Mouse (Mus musculus) kidney, adult 2 months (tissue): ENCODE results near the gene Gm45713. TPM values are rescaled to one million over a fixed set of nuclear protein-coding genes. Genes with fewer than 3 reads are reported as not detected.

Experiments
- DNase-seq: peaks from one replicate; pipeline ENCODE4 v3.0.0; 2021
- H3K27ac ChIP-seq: fragments of 200-500 bp; 2 replicates; pipeline ENCODE4 v1.5.1; 2012; ENCODE audit warnings: low read depth, low read length, control low read depth, inconsistent platforms; ENCODE audit not compliant: insufficient read depth
- H3K27me3 ChIP-seq: fragments of 200-500 bp; replicated peaks from 2 replicates; pipeline ENCODE4 v1.6.1; 2012; ENCODE audit warnings: mild to moderate bottlenecking, moderate library complexity, low read length, inconsistent platforms; ENCODE audit not compliant: control insufficient read depth, insufficient read depth
- H3K36me3 ChIP-seq: fragments of 200-500 bp; 2 replicates; pipeline ENCODE4 v1.6.1; 2012; ENCODE audit warnings: mild to moderate bottlenecking, moderate library complexity, low read length, inconsistent platforms; ENCODE audit not compliant: control insufficient read depth, insufficient read depth
- H3K4me1 ChIP-seq: fragments of 200-500 bp; 2 replicates; pipeline ENCODE4 v1.6.1; 2011; ENCODE audit warnings: low read length; ENCODE audit not compliant: control insufficient read depth, insufficient read depth
- H3K4me3 ChIP-seq: fragments of 200-500 bp; 2 replicates; pipeline ENCODE4 v1.5.1; 2011; ENCODE audit warnings: mild to moderate bottlenecking, low read depth, low read length, control low read depth; ENCODE audit not compliant: insufficient read depth
- CTCF ChIP-seq: fragments of 200-500 bp; conservative IDR thresholded peaks from 2 replicates; pipeline ENCODE4 v1.5.1; 2011; ENCODE audit warnings: low read depth, mild to moderate bottlenecking, control low read depth, low read length, moderate library complexity, mixed read lengths; ENCODE audit not compliant: insufficient read depth, insufficient read length
- POLR2A ChIP-seq: fragments of 200-500 bp; IDR thresholded peaks from one replicate; pipeline ENCODE4 v1.6.1; 2011; ENCODE audit warnings: low read depth, low read length, control low read depth
- WGBS: fragments of 180-500 bp; shearing (Covaris S2); methylation state at CpG from one replicate; pipeline ENCODE4 v1.1.7; 2018; 5-methylcytosine and 5-hydroxymethylcytosine counted together
- polyA plus RNA-seq: library from polyadenylated mRNA; depleted of rRNA; stranded (reverse); fragments of >200 nt; gene quantifications from 2 replicates; pipeline ENCODE4 v1.2.3, GENCODE M21; 2012

The Gm45713 gene
- polyA plus RNA-seq, 1 experiment: 5.6 TPM

DNA sequence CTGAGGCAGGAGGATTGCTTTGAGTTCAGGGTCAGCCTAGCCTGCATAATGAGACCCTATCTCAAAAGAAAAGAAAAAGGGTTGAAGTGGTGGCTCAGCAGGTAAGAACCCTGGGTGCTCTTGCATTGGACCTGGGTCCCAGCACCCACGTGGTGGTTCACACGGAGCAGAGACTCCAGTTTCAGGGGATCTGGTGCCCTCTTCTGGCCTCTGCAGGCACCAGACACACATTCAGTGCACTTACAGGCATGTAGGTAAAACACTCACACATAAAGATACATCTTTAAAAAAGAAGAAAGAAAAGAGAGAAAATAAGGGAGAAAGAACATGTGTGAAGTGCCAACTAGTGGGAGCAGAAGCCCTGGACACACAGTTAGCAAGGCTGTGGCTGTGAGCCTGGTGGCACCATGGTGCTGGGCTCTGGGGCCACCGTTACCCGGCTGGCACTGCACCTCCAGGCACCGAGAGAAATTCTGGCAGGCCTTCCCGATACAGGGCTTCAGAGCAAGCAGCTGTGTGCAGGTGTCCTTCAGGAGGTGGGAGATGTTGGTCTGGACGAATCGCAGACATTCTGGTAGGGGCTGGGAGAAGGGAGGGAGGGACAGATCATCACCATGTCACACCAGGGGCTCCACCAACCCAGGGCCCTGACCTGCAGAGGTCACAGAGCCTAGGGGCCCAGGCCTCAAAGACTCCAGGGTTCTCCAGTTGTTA lies 2.4 kb downstream of the Gm45713 start:
- 86% methylated on average over 8 of the region's 8 CpGs for WGBS
- TF ChIP-seq CTCF (peak; percentile 33; the same call in 1 of the 2 replicates), POLR2A (no peak)
- Histone ChIP-seq H3K27ac (no peak overlapping the region), H3K4me3 (no peak overlapping the region), H3K36me3 (no peaks in the 10 kb centered on the region), H3K27me3 (no peaks in the 10 kb centered on the region), H3K4me1 (peaks cover 5% of the 10 kb centered on the region; the same call in 1 of the 2 replicates)
- no peak for DNase-seq

- no peak for TF ChIP-seq CTCF
- TF ChIP-seq POLR2A: no peak
- Histone ChIP-seq H3K4me1 (peaks cover 10% of the 10 kb centered on the region; the same call in 1 of the 2 replicates), H3K27ac (no peak overlapping the region), H3K36me3 (peaks cover 3% of the 10 kb centered on the region; the same call in 1 of the 2 replicates), H3K4me3 (no peak overlapping the region), H3K27me3 (no peaks in the 10 kb centered on the region)
- no peak for DNase-seq
- WGBS: 93% methylated on average over 11 of the region's 11 CpGs
Measured at GRCm38 (mm10) chr7:45131850-45132249, 4.2 kb downstream of the Gm45713 start.

DNA sequence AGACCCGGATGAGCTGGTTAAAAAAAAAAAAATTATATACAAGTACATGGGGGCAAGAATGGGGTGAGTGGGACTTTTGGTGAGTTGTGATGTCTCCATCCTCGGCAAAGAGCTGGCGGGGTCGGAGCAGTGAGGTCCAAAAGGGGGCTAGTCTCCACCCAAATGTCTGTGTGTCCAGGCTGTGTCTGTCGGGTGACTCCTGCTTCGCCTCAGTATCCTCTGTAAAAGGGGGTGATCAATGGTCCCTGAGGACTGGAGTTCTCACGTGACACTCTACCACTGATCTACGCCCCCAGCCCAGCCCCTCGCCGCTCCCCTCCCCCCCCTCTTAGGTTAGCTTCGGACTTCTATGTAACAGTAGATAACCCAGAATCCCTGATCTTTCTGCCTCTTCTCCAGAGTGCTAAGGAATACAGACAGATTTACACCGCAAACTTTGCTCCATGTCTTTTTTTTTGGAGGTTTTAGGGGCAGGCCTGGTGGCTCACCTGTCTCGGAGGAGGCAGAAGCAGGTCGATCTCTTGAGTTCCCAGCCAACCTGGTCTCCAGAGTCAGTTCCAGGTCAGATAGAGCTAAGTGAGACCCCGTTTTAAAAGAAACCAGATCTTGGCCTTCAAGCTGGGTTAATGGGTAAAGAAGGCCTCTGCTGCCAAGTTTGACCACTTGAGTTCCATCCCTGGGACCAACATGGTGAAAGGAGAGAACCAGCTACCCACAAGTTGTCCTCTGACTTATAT lies 6.1 kb downstream of the Gm45713 start:
- no peak for TF ChIP-seq POLR2A
- TF ChIP-seq CTCF: no peak
- no peaks in the 10 kb centered on the region for H3K27me3 ChIP-seq
- DNase-seq: no peak
- H3K36me3 ChIP-seq: peaks cover 11% of the 10 kb centered on the region; the same call in 1 of the 2 replicates
- WGBS: 70% methylated on average over 15 of the region's 15 CpGs
- peaks cover 11% of the 10 kb centered on the region; the same call in 1 of the 2 replicates for H3K4me1 ChIP-seq
- H3K27ac ChIP-seq: no peak overlapping the region
- H3K4me3 ChIP-seq: no peak overlapping the region

DNA sequence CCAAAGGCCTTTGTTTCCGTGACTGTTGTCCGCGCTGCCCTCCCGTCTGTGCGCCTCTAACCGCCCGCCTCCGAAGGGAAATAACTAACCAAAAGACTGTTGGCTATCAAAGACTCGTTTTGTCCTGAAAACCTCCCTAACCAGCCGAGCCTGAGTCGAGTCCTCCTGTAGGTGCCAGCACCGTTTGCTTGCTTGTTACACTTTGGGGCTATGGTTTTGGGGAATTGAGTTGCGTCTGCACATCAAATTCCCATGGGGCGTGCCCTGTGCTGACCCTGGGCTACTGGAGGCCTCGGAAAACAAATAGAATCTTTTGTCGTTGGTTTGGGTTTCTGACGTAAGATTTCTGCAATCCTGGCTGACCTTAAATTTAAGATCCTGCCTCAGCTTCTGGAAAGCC lies 6.7 kb downstream of the Gm45713 start:
- TF ChIP-seq CTCF: no peak
- no peak for TF ChIP-seq POLR2A
- H3K27me3 ChIP-seq: no peaks in the 10 kb centered on the region
- peaks cover 11% of the 10 kb centered on the region; the same call in 1 of the 2 replicates for H3K36me3 ChIP-seq
- peak overlapping the region; percentile 79 for H3K27ac ChIP-seq
- peaks cover 15% of the 10 kb centered on the region; the same call in 1 of the 2 replicates for H3K4me1 ChIP-seq
- DNase-seq: peak; percentile 65
- WGBS: 2% methylated on average over 17 of the region's 17 CpGs
- peak overlapping the region; percentile 60 for H3K4me3 ChIP-seq

GRCm38 (mm10) chr7:45128624-45129246 lies 7.3 kb downstream of the Gm45713 start, which contains the start of gene Rpl13a:
Gene Rpl13a (minus strand): TSS chr7:45128761.
- Histone ChIP-seq H3K27me3 (no peaks in the 10 kb centered on the region), H3K36me3 (peaks cover 11% of the 10 kb centered on the region; the same call in 1 of the 2 replicates), H3K4me3 (peak within 1 kb of the TSS; percentile 77), H3K27ac (peak within 1 kb of the TSS; percentile 79), H3K4me1 (peaks cover 15% of the 10 kb centered on the region; the same call in 1 of the 2 replicates)
- DNase-seq: peak; percentile 100
- TF ChIP-seq CTCF (peak; percentile 80), POLR2A (peak; percentile 89)
- WGBS: under 1% methylated on average over 48 of the region's 48 CpGs

DNA sequence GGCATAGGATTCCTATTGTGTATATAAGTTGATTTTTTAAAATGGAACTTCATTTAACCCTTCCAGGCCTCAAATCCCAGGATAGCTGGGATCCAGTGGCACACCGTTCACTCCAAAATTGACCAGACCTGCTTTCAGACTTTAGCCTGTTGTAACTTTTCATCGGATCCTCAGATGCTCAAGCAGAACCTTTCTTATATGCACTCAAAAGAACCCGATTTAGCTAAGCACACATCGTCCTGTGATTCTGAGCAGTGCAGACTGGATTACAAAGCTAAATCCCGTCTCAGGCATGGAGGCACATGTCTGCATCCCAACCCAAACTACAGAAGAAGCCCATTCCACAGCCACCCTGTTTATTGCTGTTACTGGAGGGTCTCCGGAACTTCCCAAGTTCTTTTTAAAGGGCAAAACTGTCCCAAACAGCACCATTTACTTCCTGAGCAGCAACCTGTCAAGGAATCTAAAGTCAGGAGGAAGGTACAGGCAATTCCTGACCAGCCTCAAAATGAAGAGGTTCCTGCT lies 8.3 kb downstream of the Gm45713 start:
- no peak overlapping the region for H3K27ac ChIP-seq
- WGBS: under 1% methylated on average over 6 of the region's 6 CpGs

More for the DNA sequence above, 8.3 kb downstream of the Gm45713 start:
- peaks cover 11% of the 10 kb centered on the region; the same call in 1 of the 2 replicates for H3K36me3 ChIP-seq
- DNase-seq: no peak
- peak overlapping the region; percentile 77 for H3K4me3 ChIP-seq
- H3K27me3 ChIP-seq: no peaks in the 10 kb centered on the region
- peaks cover 21% of the 10 kb centered on the region for H3K4me1 ChIP-seq
- no peak for TF ChIP-seq CTCF
- no peak for TF ChIP-seq POLR2A
